Mouse (Mus musculus): ENCODE measurements around the gene Cstf3.
A peak's percentile ranks its signal among the peaks of the same experiment; 100 is the strongest.

Cstf3 gene

DNA sequence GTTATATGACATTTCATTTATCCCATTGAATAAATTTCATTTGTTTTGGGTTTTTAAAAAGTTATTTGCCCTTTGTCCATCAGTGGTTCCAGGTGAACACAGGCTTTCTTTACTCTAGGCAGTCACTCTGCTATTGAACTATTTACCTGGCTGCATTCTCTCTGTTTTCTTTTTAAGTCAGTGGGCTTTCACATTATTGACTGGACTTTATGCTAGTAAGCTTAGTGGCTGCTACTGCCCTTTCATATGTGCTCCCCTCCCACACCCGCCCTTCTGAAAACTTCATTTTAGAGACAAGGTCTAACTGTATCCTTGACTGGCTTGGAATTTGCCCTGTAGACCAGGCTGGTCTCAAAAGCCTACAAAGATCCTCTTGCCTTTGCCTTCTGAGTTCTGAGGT is 15.2 kb downstream of the Cstf3 start:
- DNase-seq = no peak

DNA sequence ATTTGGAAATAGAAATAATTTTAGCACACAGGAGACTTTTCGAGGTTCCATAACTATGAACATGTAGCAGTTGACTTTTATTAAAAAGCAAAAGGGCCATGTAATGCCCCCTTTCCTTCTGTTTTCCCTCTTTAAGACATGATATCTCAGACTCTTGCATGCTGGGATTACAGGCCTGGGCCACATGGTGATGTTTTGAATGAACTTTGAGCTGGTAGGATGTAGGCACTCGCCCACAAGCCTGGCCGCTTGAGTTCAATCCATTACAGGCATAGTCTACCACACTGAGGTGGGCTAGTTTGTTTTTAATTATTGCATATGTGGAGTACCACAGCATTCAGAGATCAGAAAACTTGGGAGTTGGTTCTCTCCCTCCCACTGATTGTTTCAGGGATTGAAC is 24.5 kb downstream of the Cstf3 start:
- DNase-seq = no peak

DNA sequence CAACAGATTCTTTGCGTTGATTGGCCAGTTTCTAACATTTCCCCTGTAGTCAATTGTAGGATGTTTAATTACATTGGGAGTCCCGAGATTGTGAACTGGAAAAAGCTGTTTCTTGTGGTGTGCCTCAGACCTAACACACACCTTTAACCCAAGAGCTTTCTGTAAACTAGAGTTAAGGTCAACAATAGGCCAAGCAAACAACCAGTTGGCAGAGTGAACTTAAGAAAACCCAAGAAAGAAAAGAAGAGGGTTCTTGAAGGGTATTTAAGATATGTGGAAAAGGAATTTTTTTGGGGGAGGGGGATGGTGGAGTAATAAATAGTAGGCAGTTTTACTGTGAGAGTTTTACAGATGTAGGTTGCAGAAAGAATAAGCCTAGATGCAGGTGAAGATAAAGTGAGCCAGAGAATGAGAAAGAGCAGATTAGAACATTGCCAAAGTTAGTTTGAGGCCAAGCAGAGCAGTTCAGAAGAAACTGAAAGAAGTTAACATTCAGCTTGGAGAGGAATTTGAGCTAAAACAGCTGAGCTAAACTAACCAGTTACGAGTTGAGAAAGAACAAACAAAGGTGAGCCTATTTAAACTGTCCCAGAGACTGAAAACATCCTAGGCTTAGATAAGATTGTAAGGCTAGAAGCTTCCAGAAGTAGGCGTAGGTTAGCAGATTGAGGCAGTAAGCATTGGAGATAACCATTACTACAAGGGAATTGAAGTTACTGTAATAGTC is 25.8 kb downstream of the Cstf3 start:
- DNase-seq = peak in 1 of 2 experiments; percentile 14

DNA sequence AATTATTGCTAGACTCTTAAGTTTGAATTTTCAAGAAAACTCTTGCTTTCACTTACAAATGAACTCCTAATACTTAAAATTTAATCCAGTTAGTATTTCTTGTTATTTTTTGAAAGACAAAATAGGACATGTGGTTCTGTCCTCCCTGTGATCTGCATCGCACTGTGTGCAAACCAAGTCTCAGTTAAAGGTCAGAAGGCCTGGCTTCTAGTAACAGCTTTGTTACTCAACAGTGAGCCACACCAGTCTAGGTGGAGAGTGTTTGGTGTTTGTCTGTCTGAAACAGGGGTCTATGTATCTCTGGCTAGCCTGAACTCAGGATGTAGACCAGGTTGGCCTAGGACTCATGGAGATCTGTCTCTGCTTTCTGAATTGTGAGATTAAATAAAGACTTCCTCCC is 68.3 kb downstream of the Cstf3 start:
- DNase-seq = no peak

- DNase-seq = no peak
Observed at GRCm38 (mm10) chr2:104663372-104664100, 73.2 kb downstream of the Cstf3 start.

DNA sequence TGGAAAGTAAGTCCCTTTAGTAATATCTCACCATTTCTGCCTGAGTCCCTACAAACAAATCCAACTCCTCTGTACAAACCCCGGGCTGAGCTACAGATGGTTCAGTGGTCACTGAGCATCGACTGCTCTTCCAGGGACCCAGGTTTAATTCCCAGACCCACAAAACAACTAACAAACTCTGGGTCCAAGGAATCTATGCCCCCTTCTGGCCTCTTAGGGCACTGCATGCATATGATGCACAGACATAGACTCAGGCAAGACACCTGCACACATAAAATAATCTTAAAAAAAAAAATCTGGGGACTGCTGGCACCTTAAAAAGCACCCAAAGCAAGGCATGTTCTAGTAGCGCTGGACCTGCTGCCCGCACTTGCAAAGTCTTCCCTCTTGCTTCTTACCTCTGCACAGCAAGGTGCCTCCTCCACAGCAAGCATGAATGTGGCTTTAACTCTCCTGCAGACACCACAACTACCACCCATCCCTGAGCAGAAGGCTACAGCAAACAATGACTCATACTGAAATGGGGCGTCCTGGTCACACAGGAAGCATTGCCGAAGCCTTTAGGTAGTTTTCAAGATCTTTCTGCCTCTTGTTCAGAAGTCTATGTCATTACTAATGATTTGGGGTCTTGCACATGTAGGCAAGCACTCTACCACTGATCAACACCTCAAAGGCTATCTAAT is 78.9 kb downstream of the Cstf3 start:
- no peak for DNase-seq

DNA sequence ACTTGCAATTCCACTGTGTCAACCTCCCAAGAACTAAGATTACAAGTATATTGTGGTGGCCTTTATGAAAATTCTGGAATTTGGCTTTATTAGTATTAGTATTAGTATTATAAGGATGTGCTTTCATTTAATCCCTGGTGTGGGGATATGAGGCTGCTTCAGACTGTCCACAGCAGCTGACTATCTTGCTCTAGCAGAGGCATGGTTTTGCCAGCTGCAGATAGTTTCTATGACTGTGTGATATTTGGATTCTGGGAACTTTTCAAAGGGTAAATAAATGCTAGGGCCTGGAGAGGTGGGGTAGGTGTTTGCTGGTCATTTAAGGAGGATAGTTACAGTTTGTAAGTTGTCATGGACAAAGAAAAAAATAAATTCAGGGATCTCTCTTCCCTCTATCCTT is 81.4 kb downstream of the Cstf3 start:
- no peak for DNase-seq

- DNase-seq = no peak
Observed at GRCm38 (mm10) chr2:104677326-104677725, 87.0 kb downstream of the Cstf3 start.

GRCm38 (mm10) chr2:104684771-104685170 is 94.4 kb downstream of the Cstf3 start:
- no peak for DNase-seq

GRCm38 (mm10) chr2:104685418-104685817 is 95.1 kb downstream of the Cstf3 start:
- DNase-seq = peak; percentile 66 to 71

DNA sequence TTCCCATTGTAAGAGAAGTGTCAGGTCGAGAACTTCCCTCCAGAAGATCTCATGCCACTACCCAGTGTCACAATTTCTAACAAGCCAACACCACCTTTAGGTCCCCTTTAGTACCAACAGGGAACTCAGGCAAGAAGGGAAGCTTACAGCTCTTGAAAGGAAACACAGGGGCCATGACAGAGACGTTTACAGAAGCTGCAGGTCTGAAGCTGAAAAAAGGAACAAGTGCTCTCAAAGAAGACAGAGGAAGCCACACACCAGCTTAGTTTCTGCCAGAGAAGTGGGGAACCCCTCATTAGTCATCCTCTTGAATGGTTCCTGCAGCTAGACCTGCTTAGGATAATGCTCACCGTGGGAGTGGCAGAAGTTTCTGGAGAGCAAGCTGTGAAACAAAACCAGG is 96.9 kb downstream of the Cstf3 start:
- DNase-seq = no peak

GRCm38 (mm10) chr2:104688321-104688720 is 98.0 kb downstream of the Cstf3 start:
- no peak for DNase-seq

GRCm38 (mm10) chr2:104688724-104689123 is 98.4 kb downstream of the Cstf3 start:
- DNase-seq = no peak

DNA sequence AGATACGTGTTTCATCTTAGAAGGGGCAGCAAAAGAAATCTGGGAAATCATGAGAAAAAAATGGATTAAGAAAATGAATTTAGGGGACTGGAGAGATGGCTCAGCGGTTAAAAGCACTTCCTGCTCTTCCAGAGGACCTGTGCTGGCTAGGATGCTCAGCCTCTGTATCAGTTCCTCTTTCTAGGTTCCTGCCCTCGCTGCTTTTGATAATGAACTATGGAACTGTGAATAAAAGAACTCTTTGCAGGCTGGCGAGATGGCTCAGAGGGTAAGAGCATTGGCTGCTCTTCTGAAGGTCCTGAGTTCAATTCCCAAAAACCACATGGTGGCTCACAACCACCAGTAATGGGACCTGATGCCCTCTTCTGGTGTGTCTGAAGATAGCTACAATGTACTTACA is 100.4 kb downstream of the Cstf3 start:
- no peak for DNase-seq

DNA sequence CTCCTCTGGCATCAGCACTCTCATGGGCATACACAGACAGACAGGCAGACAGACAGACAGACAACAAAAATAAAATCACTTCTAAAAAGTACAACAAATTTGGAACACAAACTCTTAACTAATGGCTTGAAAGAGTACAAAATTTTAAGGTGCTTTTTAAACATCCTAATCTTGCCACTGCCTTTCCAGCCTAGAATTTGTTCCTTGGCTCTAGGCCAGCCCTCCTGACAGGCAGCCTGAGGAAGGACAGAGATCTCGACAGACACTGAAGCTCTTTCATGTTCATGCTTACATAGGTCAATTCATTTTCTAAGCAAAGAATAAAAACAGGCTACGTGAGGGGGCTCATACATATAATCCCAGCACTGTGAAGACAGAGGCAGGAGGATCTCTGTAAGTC is 102.2 kb downstream of the Cstf3 start:
- no peak for DNase-seq

- no peak for DNase-seq
Observed at GRCm38 (mm10) chr2:104699659-104700058, 109.3 kb downstream of the Cstf3 start.

DNA sequence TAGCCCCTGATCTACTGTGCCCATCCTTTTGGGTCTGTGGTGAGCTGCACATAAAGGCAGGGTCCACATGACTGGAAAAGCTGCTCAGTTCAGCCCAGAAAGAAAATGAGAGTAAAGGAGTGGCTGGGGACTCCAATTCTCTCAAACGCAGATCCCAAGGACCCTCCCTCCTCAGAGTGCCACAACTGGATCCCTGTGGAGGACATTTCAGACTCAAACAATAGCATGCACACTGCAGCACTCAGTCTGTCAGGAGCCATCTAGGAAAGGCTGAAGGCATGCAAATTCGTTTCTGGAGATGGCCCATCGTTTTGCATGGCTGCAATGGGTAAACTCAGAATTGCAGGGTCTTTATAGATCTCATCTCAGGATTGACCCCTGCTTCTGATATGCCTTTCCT is 112.8 kb downstream of the Cstf3 start:
- no peak for DNase-seq

- no peak for DNase-seq
Observed at GRCm38 (mm10) chr2:104704355-104704754, 114.0 kb downstream of the Cstf3 start.

DNA sequence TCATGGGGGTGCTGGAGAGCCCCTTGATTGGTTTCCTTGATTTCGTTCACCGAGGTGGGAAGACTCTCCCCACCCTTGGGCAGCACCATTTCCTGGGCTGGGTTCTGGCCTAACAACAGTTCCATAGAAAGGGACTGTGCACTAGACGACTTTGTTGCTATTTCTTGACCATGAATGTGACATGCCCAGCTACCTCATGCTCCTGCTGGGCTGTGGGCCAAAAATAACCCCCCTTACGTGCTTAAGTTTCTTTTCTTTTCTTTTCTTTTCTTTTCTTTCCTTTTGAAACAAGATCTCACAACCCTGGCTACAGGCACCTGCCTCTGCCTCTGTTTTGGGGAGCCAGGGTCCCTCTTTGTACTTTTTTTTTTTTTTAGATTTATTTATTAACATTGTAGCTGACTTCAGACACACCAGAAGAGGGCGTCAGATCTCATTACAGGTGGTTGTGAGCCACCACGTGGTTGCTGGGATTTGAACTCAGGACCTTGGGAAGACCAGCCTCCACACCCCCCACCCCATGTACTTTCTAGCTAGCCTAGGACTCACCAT is 119.5 kb downstream of the Cstf3 start:
- DNase-seq = no peak

GRCm38 (mm10) chr2:104710670-104711370 is 120.5 kb downstream of the Cstf3 start:
- no peak for DNase-seq

DNA sequence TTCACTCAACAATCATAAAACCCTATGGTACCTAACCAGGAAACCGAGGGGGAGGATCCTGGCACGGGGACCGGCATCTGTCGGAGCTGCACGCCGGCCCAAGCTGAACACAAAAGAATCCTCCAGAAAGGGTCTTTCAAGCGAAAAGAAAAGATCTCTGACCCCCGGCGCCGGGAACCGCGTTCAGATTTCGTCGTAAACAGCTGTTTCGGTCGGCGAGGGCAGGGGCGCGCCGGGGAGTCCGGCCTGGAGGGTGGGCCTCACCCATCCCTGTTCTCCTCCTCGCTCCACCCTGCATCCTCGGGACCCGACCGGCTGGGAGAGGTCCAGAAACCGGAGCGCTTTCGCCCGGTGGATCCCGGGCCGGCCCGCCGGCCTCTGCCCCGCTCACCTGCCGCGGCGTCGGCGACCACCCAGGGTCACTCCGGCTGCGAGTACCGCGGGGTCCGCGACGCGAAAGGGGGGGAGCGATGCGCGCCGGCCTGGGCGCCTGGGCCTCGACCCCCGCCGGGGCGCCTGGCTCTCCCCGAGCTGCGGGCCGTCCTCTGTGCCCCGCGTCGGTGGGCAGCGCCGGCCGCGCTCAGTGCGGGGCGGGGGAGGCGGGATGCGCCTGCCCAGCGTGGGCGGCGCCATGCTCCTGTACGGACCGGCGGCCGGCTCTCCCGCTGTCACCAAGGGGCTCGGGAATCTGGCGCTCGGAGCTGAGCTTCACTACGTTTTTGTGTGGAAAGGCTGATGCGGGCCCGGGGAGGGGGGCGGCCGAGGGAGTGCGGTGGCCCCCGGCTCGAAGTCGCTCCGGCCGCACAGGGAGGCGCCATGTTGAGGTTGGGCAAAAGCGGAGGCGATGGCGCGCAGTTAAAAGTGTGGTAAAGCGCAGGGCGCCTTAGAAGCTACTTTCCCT is 121.5 kb downstream of the Cstf3 start, which contains the start of gene Tcp11l1:
Gene Tcp11l1 (minus strand): TSS at position 585 of the 901 bp plus-strand sequence.
- DNase-seq = peak; percentile 54 to 57

GRCm38 (mm10) chr2:104712486-104712809 is 122.1 kb downstream of the Cstf3 start:
- no peak for DNase-seq
